Mouse (Mus musculus) heart, embryonic 10.5 days (tissue): ENCODE data around the gene Rph3al. TPM values are rescaled to one million over a fixed set of nuclear protein-coding genes. Genes with fewer than 3 reads are reported as not detected.

Experiments used
- DNase-seq: peaks from one replicate; pipeline ENCODE4 v3.0.0-alpha.2; 2017; ENCODE audit warnings: low spot score
- H3K27ac ChIP-seq: fragments of 300-500 bp; sonication (generic); 2 replicates; pipeline ENCODE4 v1.5.1; 2016; ENCODE audit warnings: mild to moderate bottlenecking
- H3K27me3 ChIP-seq: fragments of 300-500 bp; sonication (generic); 2 replicates; pipeline ENCODE4 v1.6.1; 2016; ENCODE audit warnings: mild to moderate bottlenecking; ENCODE audit not compliant: poor library complexity, insufficient read depth, severe bottlenecking
- H3K36me3 ChIP-seq: fragments of 300-500 bp; sonication (generic); 2 replicates; pipeline ENCODE4 v1.6.1; 2016; ENCODE audit warnings: mild to moderate bottlenecking, moderate library complexity
- H3K4me1 ChIP-seq: fragments of 300-500 bp; sonication (generic); 2 replicates; pipeline ENCODE4 v1.6.1; 2016; ENCODE audit warnings: mild to moderate bottlenecking
- H3K4me3 ChIP-seq: fragments of 300-500 bp; sonication (generic); 2 replicates; pipeline ENCODE4 v1.5.1; 2016; ENCODE audit warnings: mild to moderate bottlenecking, moderate library complexity
- H3K9me3 ChIP-seq: fragments of 300-500 bp; sonication (generic); 2 replicates; pipeline ENCODE4 v1.6.1; 2016; ENCODE audit warnings: mild to moderate bottlenecking, moderate library complexity
- WGBS: fragments of 180-500 bp; shearing (Covaris S2); methylation state at CpG from one replicate; pipeline ENCODE4 v1.1.7; 2016; 5-methylcytosine and 5-hydroxymethylcytosine counted together
- polyA plus RNA-seq: library from polyadenylated mRNA; unstranded; fragments of >200 nt; fragmentation: Nextera tagmentation; extraction: Ambion mirVana; gene quantifications from 2 replicates; pipeline ENCODE4 v1.2.1, GENCODE M21; 2016

Rph3al gene
- polyA plus RNA-seq, 1 experiment from 2014 or later = 3.9 TPM

DNA sequence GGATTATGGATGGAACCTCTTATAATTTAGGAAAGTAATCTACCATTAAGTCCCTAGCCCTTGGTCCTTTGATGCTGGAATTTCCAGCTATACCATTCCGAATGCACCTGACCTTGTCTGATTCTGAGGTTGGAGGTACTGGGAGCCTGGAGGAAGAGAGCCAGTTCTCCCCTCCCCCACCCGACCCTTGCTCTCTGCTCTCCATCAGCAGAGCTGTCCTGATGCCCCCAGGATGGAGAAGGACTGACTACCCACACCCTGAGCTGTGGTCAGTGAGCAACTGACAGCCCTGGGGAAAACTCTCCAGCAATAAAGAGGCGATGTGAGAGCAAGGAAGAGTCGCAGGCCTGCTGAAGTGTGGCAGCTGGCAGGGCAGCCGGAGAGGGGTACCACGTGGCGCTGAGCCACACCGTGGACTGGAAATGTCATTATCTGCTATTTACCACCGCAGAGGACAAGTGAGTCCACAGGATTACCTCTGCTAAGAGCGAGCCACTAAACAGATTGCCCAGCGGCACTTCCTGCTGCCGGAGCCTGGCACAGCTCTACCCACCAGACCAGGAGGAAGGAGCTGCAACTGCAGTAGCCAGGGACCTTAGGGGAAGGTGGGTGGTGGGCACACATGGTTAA is 43.3 kb downstream of the Rph3al start:
- H3K27me3 ChIP-seq = peaks cover 29% of the 10 kb centered on the region
- no peaks in the 10 kb centered on the region for H3K9me3 ChIP-seq
- H3K36me3 ChIP-seq = no peaks in the 10 kb centered on the region
- H3K4me1 ChIP-seq = peaks cover 8% of the 10 kb centered on the region
- peak overlapping the region; percentile 33; the same call in 1 of the 2 replicates for H3K27ac ChIP-seq
- DNase-seq = no peak
- WGBS = 76% methylated on average over 12 of the region's 12 CpGs
- no peak overlapping the region for H3K4me3 ChIP-seq

DNA sequence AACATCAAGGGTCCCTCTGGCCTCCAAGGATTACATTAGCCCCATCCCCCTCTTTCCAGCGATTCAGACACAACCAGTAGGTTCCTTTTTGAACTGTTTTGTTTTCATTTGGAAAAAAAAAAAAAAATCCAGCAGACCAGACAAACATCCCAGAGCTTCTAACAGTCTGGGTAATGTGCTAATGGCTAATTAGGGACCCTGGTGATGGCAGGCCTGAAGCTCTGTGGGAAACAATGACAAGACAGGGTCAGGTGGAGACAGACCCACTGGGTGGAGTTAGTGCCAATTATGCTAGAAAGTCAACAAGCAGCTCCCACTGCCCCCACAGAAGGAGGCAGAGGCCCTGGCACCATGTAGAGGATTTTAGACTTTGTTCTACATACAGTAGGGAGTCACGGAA is 44.3 kb downstream of the Rph3al start:
- peaks cover 8% of the 10 kb centered on the region for H3K4me1 ChIP-seq
- no peaks in the 10 kb centered on the region for H3K36me3 ChIP-seq
- no peak overlapping the region for H3K4me3 ChIP-seq
- peaks cover 32% of the 10 kb centered on the region for H3K27me3 ChIP-seq
- no peak for DNase-seq
- H3K27ac ChIP-seq = no peak overlapping the region
- H3K9me3 ChIP-seq = no peaks in the 10 kb centered on the region
- WGBS = 55% methylated on average over 2 of the region's 2 CpGs

DNA sequence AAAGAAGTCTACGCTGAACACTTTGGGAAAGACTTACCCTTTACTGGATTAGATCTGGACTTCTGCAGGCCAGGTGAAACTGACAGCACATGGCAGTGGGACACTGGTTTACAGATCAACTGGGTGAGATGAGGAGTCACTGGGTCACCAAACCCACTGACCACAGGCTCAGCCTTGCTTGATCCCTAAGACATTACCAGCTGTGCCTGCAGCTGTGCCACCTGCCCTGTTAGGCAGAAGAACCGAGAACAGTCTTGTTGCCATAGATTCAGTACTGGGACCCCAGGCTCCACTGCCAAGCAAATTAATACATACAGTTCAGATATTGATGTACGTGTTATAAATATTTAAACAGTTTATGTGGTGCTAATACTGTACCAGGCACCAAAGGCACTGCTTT is 50.9 kb downstream of the Rph3al start:
- no peak overlapping the region for H3K4me3 ChIP-seq
- H3K36me3 ChIP-seq = no peaks in the 10 kb centered on the region
- H3K27ac ChIP-seq = no peak overlapping the region
- peaks cover 17% of the 10 kb centered on the region for H3K27me3 ChIP-seq
- WGBS = 76% methylated on average over 3 of the region's 3 CpGs
- H3K4me1 ChIP-seq = no peaks in the 10 kb centered on the region
- H3K9me3 ChIP-seq = no peaks in the 10 kb centered on the region
- DNase-seq = no peak

DNA sequence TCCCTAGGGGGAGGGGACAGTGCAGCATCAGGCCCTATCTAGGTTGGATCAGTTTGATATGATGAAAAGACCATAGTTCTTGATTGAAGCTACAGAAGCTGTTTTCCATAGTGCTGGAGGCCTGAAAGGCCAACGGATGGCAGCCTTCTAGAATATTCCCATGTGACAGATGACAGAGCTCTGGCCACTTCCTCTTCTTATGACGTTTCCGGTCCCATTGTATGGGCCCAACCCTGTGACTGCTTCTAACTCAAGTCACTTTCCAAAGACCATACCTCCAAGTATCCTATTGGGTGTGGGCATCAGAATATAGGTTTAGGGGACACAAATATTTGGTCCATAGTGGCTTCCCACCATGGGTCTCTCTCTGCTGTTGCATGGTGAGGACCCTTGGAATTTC is 57.0 kb downstream of the Rph3al start:
- H3K4me3 ChIP-seq = no peak overlapping the region
- peaks cover 16% of the 10 kb centered on the region for H3K27me3 ChIP-seq
- H3K4me1 ChIP-seq = peaks cover 31% of the 10 kb centered on the region
- H3K27ac ChIP-seq = no peak overlapping the region
- 71% methylated on average over 3 of the region's 3 CpGs for WGBS
- DNase-seq = no peak
- H3K36me3 ChIP-seq = no peaks in the 10 kb centered on the region
- no peaks in the 10 kb centered on the region for H3K9me3 ChIP-seq

DNA sequence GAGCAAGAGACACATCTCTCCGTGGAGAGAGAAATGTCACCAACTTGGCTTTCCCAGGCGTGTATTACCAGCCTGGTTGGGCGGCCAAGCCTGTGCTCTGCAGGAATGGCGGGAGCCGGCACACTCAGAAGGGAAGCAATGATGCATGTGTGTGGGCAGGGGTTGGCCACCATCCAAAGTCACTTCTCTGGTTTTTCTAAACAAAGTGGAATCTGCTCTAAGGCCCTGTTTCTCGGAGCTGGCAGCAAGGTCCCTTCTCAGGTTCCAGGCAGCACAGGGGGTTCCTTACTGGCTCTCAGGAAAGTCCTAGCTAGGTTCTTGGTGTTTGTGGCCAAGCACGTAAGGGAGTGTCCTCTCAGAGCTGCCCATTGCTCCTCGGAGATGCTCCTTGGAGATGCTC is 58.2 kb downstream of the Rph3al start:
- no peak for DNase-seq
- H3K27me3 ChIP-seq = peaks cover 16% of the 10 kb centered on the region
- WGBS = 67% methylated on average over 8 of the region's 8 CpGs
- H3K36me3 ChIP-seq = no peaks in the 10 kb centered on the region
- H3K27ac ChIP-seq = peak overlapping the region; percentile 23; the same call in 1 of the 2 replicates
- H3K4me1 ChIP-seq = peaks cover 40% of the 10 kb centered on the region
- H3K4me3 ChIP-seq = no peak overlapping the region
- no peaks in the 10 kb centered on the region for H3K9me3 ChIP-seq

DNA sequence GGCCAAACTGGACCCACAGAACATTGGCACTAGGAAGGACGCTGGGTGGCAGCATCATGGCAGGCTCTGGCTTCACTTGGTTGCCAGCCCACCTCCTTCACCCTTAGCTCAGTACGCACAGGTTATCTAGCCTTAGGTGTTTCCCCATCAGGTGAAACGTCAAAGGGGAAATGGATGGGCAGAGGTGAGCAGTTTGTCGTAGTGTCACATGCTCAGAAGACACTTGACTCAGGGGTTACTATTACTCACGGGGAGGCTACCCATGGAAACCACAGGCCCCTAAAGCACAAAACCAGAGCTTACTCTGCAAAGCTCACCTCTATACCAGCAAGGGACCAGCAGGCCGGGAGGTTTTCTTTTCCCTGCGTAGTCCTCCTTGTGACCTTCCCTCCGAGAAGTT is 59.8 kb downstream of the Rph3al start:
- DNase-seq = no peak
- 78% methylated on average over 8 of the region's 8 CpGs for WGBS
- 0 out of 2 replicates have a peak overlapping the region, but pooled peaks have one; percentile 6 for H3K27ac ChIP-seq
- H3K9me3 ChIP-seq = no peaks in the 10 kb centered on the region
- H3K4me3 ChIP-seq = no peak overlapping the region
- peaks cover 16% of the 10 kb centered on the region for H3K27me3 ChIP-seq
- peaks cover 40% of the 10 kb centered on the region for H3K4me1 ChIP-seq
- H3K36me3 ChIP-seq = no peaks in the 10 kb centered on the region

DNA sequence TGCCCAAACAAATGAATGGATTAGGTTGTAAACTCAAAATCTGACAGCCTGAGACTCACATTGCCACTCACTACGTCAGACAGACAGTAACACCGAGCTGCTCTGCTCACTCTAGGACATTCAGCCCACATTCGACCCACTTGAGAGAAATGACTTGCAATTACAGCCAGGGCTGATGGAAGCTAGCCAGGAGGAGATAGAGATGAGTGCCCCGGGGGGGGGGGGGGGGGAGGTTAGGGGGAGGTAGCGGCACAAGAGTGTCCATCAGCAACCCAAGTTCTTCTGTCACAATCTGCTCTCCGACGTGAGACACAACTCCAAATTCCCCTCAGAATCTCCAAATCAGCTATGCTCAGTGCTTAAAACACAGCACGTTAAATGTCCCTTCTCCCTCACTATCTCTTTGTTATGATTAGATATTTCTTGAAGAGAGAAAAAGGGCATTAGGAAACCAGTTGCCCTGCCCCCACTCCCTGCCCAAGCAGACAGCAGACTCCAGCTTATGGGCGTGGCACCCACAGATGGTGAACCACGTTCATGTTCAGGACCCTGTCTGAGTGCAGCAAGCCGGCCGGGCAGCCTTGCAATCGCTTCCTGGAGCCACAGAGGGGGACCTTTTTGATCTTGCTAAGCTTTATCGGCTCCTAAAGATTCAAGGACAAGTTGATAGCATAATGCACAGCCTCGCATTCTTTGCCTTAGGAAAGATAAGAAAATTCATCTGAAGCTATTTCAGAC is 62.0 kb downstream of the Rph3al start:
- 0 out of 2 replicates have a peak overlapping the region, but pooled peaks have one; percentile 2 for H3K27ac ChIP-seq
- H3K4me3 ChIP-seq = peak overlapping the region; percentile 16
- DNase-seq = no peak

DNA sequence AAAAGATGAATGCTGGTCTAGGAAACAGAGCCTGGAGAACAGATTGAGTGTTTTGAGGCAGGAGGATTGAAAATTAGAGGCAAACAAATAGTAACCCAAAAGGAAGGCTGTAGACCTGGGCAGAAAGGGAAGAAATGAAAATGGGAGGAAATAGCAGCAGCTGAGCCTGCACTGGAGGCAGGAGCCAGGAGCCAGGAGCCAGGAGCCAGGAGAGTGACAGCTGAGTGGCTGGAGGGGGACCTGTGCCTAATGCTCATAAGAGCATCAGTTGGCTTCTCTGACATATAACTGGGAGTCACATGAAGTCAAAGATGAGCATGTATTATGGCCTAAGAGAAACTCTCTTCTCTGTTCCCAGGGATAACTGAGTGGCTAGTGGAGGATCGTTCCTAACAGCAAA is 66.5 kb downstream of the Rph3al start:
- Histone ChIP-seq H3K27me3 (peaks cover 41% of the 10 kb centered on the region; the same call in 1 of the 2 replicates), H3K36me3 (no peaks in the 10 kb centered on the region), H3K4me3 (no peak overlapping the region), H3K4me1 (peaks cover 18% of the 10 kb centered on the region), H3K27ac (no peak overlapping the region), H3K9me3 (no peaks in the 10 kb centered on the region)
- 92% methylated on average over 1 of the region's 1 CpGs for WGBS
- no peak for DNase-seq

More for the DNA sequence above, 62.0 kb downstream of the Rph3al start:
- peaks cover 25% of the 10 kb centered on the region for H3K27me3 ChIP-seq
- no peaks in the 10 kb centered on the region for H3K9me3 ChIP-seq
- peaks cover 40% of the 10 kb centered on the region for H3K4me1 ChIP-seq
- no peaks in the 10 kb centered on the region for H3K36me3 ChIP-seq
- 13% methylated on average over 15 of the region's 15 CpGs for WGBS

DNA sequence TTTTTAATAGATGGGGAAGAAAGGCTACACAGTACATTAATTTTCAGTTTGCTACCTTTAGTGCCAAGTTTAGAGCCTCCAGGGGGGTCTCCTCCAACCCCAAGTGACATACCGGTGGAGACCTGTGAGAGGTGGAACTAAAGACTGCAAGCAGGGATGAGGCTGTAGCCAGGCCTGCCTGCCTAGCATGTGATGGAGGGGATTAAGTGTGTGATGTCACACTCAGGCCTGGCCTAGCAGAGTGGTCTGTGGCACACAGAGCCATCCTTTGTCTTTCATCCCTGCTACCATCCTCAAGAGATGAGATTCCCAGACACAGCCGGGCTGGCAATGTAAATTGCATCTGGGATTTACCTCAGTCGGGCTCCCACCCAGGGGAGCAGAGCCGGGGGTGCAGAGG is 67.3 kb downstream of the Rph3al start:
- WGBS = 61% methylated on average over 4 of the region's 4 CpGs
- no peak overlapping the region for H3K27ac ChIP-seq
- peaks cover 12% of the 10 kb centered on the region for H3K4me1 ChIP-seq
- H3K36me3 ChIP-seq = no peaks in the 10 kb centered on the region
- no peak for DNase-seq
- no peaks in the 10 kb centered on the region for H3K9me3 ChIP-seq
- peaks cover 41% of the 10 kb centered on the region; the same call in 1 of the 2 replicates for H3K27me3 ChIP-seq
- H3K4me3 ChIP-seq = no peak overlapping the region

DNA sequence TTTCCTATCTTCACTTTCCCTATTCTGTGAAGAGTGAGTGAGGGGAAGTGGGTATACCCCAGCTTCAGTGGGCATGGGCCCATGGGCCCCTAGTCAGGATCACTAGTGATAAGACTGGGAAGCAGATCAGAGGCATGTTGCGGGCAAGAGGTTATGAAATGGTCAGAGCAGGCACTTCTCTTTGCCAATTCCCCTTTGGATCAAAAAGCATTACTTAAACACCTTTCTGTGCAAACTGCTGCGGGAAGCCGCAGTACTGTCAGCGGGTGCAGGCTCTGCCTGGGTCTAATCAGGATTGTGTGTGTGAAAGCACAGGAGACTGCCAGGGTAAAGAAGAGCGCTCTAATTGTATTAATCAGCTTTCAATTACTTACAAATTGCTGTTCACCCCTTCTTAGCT is 67.8 kb downstream of the Rph3al start:
- Histone ChIP-seq H3K27me3 (peaks cover 41% of the 10 kb centered on the region; the same call in 1 of the 2 replicates), H3K9me3 (no peaks in the 10 kb centered on the region), H3K4me1 (peaks cover 12% of the 10 kb centered on the region), H3K36me3 (no peaks in the 10 kb centered on the region), H3K27ac (no peak overlapping the region), H3K4me3 (no peak overlapping the region)
- 72% methylated on average over 5 of the region's 5 CpGs for WGBS
- no peak for DNase-seq

DNA sequence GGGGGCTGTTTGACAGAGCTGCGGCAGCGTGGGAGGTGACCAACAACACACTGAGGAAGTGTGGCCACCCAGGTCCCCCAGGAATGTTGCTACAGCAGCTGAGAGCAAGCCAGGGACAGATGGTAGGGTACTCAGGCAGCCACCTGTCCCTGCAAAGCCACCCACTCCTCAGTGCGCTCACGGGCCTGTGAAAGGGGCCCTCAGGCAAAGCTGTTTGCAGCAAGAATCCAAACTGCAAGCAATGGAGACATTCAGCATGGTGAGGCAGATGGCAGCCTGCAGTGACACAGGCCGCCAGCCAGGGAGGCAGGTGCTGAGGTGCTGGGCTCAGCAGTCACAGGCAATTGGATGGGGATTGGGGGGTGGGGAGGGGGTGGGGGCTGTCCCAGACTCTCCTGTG is 68.3 kb downstream of the Rph3al start:
- Histone ChIP-seq H3K4me3 (no peak overlapping the region), H3K36me3 (no peaks in the 10 kb centered on the region), H3K9me3 (no peaks in the 10 kb centered on the region), H3K4me1 (peaks cover 16% of the 10 kb centered on the region), H3K27ac (no peak overlapping the region), H3K27me3 (peaks cover 41% of the 10 kb centered on the region; the same call in 1 of the 2 replicates)
- no peak for DNase-seq
- WGBS = 66% methylated on average over 5 of the region's 5 CpGs

DNA sequence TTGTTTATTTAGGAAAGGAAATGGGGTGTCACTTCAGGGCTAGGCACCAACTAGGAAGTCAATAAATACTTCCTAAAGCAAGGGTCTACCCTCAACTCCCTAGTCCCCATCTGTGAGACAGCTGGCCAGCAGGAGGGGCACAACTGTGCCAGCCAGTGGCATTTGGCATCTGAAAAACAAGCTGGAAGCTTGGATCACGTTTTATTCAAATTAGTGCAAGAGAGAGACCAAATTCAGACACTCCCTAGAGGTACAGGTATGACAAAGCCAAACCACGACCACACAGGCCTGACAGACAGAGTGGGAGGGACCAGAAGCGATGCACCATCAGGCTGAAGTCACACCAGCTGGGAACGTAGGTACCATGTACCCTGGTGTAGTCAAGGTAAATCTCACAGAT is 71.4 kb downstream of the Rph3al start:
- Histone ChIP-seq H3K36me3 (no peaks in the 10 kb centered on the region), H3K4me1 (peaks cover 24% of the 10 kb centered on the region), H3K27ac (no peak overlapping the region), H3K9me3 (no peaks in the 10 kb centered on the region), H3K4me3 (no peak overlapping the region), H3K27me3 (peaks cover 37% of the 10 kb centered on the region; the same call in 1 of the 2 replicates)
- no peak for DNase-seq
- 61% methylated on average over 4 of the region's 4 CpGs for WGBS

DNA sequence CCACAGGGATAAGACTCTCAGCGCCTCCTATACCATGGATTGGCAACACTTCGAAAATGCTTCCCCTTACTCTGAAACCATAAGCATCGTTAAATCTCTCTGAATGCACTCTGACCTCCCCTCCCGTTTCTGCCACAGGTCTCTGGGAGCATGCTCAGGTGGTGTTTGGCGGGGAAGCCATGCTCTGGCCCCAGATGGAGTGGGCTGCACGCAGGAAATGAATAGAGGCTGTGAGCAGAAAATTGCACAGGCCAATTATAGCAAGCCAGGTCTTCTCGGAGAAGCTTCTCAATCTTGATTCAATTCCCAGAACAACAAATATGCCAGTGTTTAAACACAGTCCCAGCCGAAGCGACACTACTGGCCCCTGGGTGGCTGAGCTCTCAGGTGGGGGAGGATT is 72.4 kb downstream of the Rph3al start:
- WGBS = 50% methylated on average over 9 of the region's 9 CpGs
- no peaks in the 10 kb centered on the region for H3K9me3 ChIP-seq
- DNase-seq = no peak
- H3K4me1 ChIP-seq = peaks cover 31% of the 10 kb centered on the region
- H3K27me3 ChIP-seq = peaks cover 28% of the 10 kb centered on the region; the same call in 1 of the 2 replicates
- H3K27ac ChIP-seq = peak overlapping the region; percentile 11; the same call in 1 of the 2 replicates
- H3K4me3 ChIP-seq = no peak overlapping the region
- H3K36me3 ChIP-seq = no peaks in the 10 kb centered on the region
